Mouse (Mus musculus): ENCODE results near the gene B4galnt3. TPM values are rescaled to one million over a fixed set of nuclear protein-coding genes. Genes with fewer than 3 reads are reported as not detected.

Gene B4galnt3
- polyA plus RNA-seq, 1 experiment from 2014 or later = 0.15 TPM

DNA sequence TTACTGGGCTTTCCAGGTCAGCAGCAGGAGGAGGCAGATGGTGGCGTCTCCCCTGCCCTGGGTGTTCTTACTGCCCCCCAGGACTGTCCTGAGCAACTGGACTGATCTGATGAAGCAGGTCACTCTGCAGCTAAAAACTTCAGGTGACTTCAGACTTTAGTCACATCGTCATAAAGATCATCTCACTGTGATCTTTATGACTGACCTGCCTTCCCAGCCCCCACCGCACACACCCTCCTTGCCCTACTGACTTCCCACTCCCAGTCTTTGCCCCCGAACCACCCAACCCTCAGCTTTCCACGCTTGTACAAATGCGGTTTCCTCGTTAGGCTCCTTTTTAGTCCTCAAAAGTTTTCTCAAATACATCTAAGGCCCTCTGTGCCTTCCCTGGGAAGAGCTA lies 67.3 kb downstream of the B4galnt3 start:
- WGBS = 92% methylated on average over 7 of the region's 7 CpGs
- H3K36me3 ChIP-seq (ENCODE audit: control insufficient read depth, insufficient read depth, low read length) = no peaks in the 10 kb centered on the region
- DNase-seq (ENCODE audit: low spot score) (no peak), ATAC-seq (ENCODE audit: insufficient read depth, low FRiP score, low TSS enrichment) (no peak)
- no peak overlapping the region for H3K4me3 ChIP-seq (ENCODE audit: low read depth, low read length)
- no peak overlapping the region for H3K4me2 ChIP-seq (ENCODE audit: low read depth)
- H3K27ac ChIP-seq (ENCODE audit: low read depth, low read length) = no peak overlapping the region
- no peaks in the 10 kb centered on the region for H3K27me3 ChIP-seq (ENCODE audit: control insufficient read depth, insufficient read depth, low read length)
- no peaks in the 10 kb centered on the region; the same call in 1 of the 2 replicates for H3K4me1 ChIP-seq (ENCODE audit: control insufficient read depth, insufficient read depth, low read length)
- no peaks in the 10 kb centered on the region for H3K9me3 ChIP-seq (ENCODE audit: control insufficient read depth, low read length)
- H3K9ac ChIP-seq (ENCODE audit: low read length) = no peak overlapping the region

DNA sequence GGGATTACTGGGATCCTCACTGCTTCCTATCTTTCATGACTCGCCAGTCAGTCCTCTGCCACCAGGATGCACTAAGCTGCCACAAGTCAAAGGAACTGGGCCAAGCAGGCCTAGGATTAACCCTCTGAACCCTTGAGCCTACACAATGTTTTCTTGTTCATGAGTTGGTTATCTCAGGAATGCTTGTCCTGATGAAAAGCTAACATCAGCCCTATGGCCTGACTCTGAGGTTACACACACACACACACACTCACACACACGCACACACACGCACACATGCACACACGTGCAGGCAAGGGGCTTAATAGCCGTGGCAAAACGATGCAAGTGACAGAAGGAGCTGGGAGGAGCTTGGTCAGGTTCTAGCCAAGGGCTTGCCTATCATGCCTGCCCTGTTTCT lies 69.0 kb downstream of the B4galnt3 start:
- Histone ChIP-seq H3K27me3 (ENCODE audit: control insufficient read depth, insufficient read depth, low read length) (no peaks in the 10 kb centered on the region), H3K9me3 (ENCODE audit: control insufficient read depth, low read length) (no peaks in the 10 kb centered on the region), H3K4me2 (ENCODE audit: low read depth) (no peak overlapping the region), H3K4me1 (ENCODE audit: control insufficient read depth, insufficient read depth, low read length) (no peaks in the 10 kb centered on the region; the same call in 1 of the 2 replicates), H3K36me3 (ENCODE audit: control insufficient read depth, insufficient read depth, low read length) (no peaks in the 10 kb centered on the region), H3K9ac (ENCODE audit: low read length) (no peak overlapping the region), H3K4me3 (ENCODE audit: low read depth, low read length) (no peak overlapping the region), H3K27ac (ENCODE audit: low read depth, low read length) (no peak overlapping the region)
- DNase-seq (ENCODE audit: low spot score) (no peak), ATAC-seq (ENCODE audit: insufficient read depth, low FRiP score, low TSS enrichment) (no peak)
- 70% methylated on average over 6 of the region's 6 CpGs for WGBS

DNA sequence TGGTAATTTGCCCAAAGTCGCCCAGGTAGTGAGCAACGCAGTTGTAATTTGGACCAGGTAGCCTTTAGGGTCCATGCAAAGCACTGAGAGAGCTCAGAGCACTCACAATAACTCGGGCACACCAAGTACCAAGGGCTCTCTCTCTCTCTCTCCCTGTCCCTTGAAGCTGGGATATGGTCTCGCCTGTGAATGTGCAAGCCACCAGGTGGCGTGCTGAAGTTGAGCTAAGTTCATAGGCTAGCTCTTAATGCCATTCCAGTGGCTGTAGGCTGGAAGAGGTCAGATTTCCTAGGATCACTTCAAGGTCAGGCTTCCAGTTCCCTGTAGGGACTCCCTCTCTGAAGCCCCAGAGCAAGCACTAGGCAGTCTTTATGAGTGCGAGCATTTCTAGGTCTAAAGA lies 71.7 kb downstream of the B4galnt3 start:
- no peak overlapping the region for H3K9ac ChIP-seq (ENCODE audit: low read length)
- no peaks in the 10 kb centered on the region for H3K27me3 ChIP-seq (ENCODE audit: control insufficient read depth, insufficient read depth, low read length)
- DNase-seq (ENCODE audit: low spot score) (peak; percentile 57), ATAC-seq (ENCODE audit: insufficient read depth, low FRiP score, low TSS enrichment) (no peak)
- no peaks in the 10 kb centered on the region; the same call in 1 of the 2 replicates for H3K4me1 ChIP-seq (ENCODE audit: control insufficient read depth, insufficient read depth, low read length)
- no peak overlapping the region for H3K4me2 ChIP-seq (ENCODE audit: low read depth)
- no peak overlapping the region for H3K4me3 ChIP-seq (ENCODE audit: low read depth, low read length)
- no peaks in the 10 kb centered on the region for H3K9me3 ChIP-seq (ENCODE audit: control insufficient read depth, low read length)
- no peak overlapping the region for H3K27ac ChIP-seq (ENCODE audit: low read depth, low read length)
- WGBS = 29% methylated on average over 6 of the region's 6 CpGs
- no peaks in the 10 kb centered on the region for H3K36me3 ChIP-seq (ENCODE audit: control insufficient read depth, insufficient read depth, low read length)

DNA sequence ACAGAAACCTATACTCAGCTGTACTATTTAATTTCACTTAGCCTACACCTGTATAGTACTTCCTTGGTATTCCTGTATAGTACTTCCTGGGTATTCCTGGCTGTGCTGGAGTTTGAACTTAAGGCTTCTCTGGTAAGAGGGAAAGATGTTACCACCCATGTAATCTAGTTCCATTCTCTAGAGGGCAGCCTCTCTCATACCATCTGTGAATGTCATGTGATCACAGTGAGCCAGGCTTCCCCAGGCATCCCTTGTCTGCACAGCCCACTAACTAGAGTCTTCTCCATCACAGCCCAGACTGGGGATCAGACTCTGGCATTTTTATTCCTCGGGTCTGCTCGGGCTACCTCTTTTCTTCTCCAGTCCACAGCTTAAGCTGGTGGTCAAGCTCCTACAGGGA lies 75.1 kb downstream of the B4galnt3 start:
- no peak for DNase-seq (ENCODE audit: low spot score)
- no peak overlapping the region for H3K4me3 ChIP-seq (ENCODE audit: low read depth, low read length)
- H3K4me1 ChIP-seq (ENCODE audit: control insufficient read depth, insufficient read depth, low read length) = no peaks in the 10 kb centered on the region
- no peaks in the 10 kb centered on the region for H3K27me3 ChIP-seq (ENCODE audit: control insufficient read depth, insufficient read depth, low read length)
- H3K9me3 ChIP-seq (ENCODE audit: control insufficient read depth, low read length) = no peaks in the 10 kb centered on the region
- no peak overlapping the region for H3K4me2 ChIP-seq (ENCODE audit: low read depth)
- ATAC-seq (ENCODE audit: insufficient read depth, low FRiP score, low TSS enrichment) = no peak
- no peak overlapping the region for H3K27ac ChIP-seq (ENCODE audit: low read depth, low read length)
- H3K9ac ChIP-seq (ENCODE audit: low read length) = no peak overlapping the region
- WGBS = 79% methylated on average over 2 of the region's 2 CpGs
- no peaks in the 10 kb centered on the region for H3K36me3 ChIP-seq (ENCODE audit: control insufficient read depth, insufficient read depth, low read length)

DNA sequence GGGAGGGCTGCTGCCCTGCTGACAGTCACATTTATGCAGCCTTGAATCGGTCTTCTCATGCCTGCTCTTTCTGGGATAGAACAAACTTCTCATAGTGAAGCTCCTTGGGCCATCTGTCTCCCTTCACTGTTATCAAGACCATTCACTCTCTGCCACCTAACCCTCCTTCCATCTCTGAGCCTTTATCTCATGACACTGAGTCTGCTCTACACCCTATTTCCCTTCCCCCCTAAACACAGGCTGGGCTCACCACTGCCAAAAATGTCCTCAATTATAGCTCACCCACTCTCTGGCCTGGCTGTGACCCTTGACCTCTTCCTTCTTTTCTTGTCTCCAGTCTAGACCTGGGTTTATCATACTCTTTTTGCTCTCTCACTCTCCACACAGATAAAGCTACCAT lies 77.7 kb downstream of the B4galnt3 start:
- Histone ChIP-seq H3K9ac (ENCODE audit: low read length) (no peak overlapping the region), H3K9me3 (ENCODE audit: control insufficient read depth, low read length) (no peaks in the 10 kb centered on the region), H3K4me3 (ENCODE audit: low read depth, low read length) (no peak overlapping the region), H3K27ac (ENCODE audit: low read depth, low read length) (no peak overlapping the region), H3K36me3 (ENCODE audit: control insufficient read depth, insufficient read depth, low read length) (no peaks in the 10 kb centered on the region), H3K27me3 (ENCODE audit: control insufficient read depth, insufficient read depth, low read length) (no peaks in the 10 kb centered on the region), H3K4me1 (ENCODE audit: control insufficient read depth, insufficient read depth, low read length) (no peaks in the 10 kb centered on the region), H3K4me2 (ENCODE audit: low read depth) (no peak overlapping the region)
- no peak for DNase-seq (ENCODE audit: low spot score)
- WGBS = 83% methylated on average over 1 of the region's 1 CpGs
- ATAC-seq (ENCODE audit: insufficient read depth, low FRiP score, low TSS enrichment) = no peak

DNA sequence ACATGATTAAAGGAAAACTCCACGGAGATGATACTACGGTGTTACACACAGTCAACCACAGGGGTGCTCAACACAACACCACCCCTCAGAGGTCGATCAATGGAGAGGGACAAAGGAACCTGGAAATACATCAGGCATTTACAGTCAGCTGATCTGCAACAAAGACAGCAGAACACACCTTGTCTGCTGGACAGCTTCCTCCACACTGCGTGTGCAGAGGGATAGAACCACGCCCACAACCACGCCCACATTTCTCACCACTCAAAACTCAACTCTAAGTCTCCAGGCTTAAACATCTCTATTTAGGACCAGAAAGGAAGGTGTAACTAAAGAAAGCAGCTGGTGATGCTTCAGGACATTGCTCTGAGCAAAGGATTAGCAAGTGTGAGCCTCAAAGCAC lies 82.8 kb downstream of the B4galnt3 start:
- Histone ChIP-seq H3K36me3 (ENCODE audit: control insufficient read depth, insufficient read depth, low read length) (no peaks in the 10 kb centered on the region), H3K27ac (ENCODE audit: low read depth, low read length) (no peak overlapping the region), H3K9ac (ENCODE audit: low read length) (no peak overlapping the region), H3K27me3 (ENCODE audit: control insufficient read depth, insufficient read depth, low read length) (no peaks in the 10 kb centered on the region), H3K9me3 (ENCODE audit: control insufficient read depth, low read length) (no peaks in the 10 kb centered on the region), H3K4me2 (ENCODE audit: low read depth) (no peak overlapping the region), H3K4me3 (ENCODE audit: low read depth, low read length) (no peak overlapping the region), H3K4me1 (ENCODE audit: control insufficient read depth, insufficient read depth, low read length) (no peaks in the 10 kb centered on the region)
- no peak for ATAC-seq (ENCODE audit: insufficient read depth, low FRiP score, low TSS enrichment)
- WGBS = 80% methylated on average over 6 of the region's 6 CpGs
- DNase-seq (ENCODE audit: low spot score) = no peak

DNA sequence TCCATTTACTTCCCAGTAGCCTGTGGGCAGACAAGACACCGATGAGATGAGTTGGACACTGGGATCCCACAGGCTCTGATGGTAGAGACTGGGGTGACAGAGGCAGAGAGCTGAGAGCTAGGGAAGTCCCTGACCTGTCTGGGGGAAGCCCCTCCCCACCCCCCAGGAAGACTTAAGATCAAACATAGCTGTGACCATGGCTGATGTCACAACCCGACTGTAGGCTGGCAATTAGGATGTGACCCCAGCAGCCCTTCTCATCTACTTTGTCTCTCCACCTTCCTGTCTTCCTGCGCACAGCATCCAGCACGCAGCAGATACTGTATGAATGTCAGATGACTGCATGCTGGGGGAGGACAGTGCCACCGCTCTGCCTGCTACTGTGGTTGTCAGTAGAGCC lies 87.8 kb downstream of the B4galnt3 start:
- 84% methylated on average over 5 of the region's 5 CpGs for WGBS
- DNase-seq (ENCODE audit: low spot score) (no peak), ATAC-seq (ENCODE audit: insufficient read depth, low FRiP score, low TSS enrichment) (no peak)
- H3K27ac ChIP-seq (ENCODE audit: low read depth, low read length) = no peak overlapping the region
- H3K4me2 ChIP-seq (ENCODE audit: low read depth) = no peak overlapping the region
- no peak overlapping the region for H3K4me3 ChIP-seq (ENCODE audit: low read depth, low read length)
- H3K9ac ChIP-seq (ENCODE audit: low read length) = no peak overlapping the region
- no peaks in the 10 kb centered on the region for H3K9me3 ChIP-seq (ENCODE audit: control insufficient read depth, low read length)
- H3K4me1 ChIP-seq (ENCODE audit: control insufficient read depth, insufficient read depth, low read length) = peaks cover 10% of the 10 kb centered on the region
- no peaks in the 10 kb centered on the region for H3K27me3 ChIP-seq (ENCODE audit: control insufficient read depth, insufficient read depth, low read length)
- no peaks in the 10 kb centered on the region for H3K36me3 ChIP-seq (ENCODE audit: control insufficient read depth, insufficient read depth, low read length)

DNA sequence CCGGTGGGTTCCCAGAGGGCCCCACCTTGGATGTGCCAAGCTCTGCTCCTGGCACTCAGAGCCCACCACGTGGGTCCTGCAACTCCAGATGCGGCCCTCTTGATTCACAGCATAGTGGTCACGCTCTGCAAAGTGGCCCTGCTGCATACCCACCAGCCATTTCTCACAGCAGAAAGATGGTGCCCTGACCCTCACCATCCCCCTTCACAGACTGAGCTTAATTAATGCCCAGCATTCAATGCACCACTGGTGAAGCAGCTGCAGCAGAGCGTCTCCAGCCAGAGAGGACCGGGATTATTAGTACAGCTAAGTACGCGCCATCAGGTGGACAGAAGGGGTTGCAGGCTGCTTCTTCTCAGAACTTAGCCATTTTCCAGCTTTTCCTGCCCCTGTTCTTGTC lies 92.0 kb downstream of the B4galnt3 start:
- DNase-seq (ENCODE audit: low spot score) (peak; percentile 41), ATAC-seq (ENCODE audit: insufficient read depth, low FRiP score, low TSS enrichment) (peak; percentile 42; the same call in 1 of the 2 replicates)
- no peaks in the 10 kb centered on the region for H3K27me3 ChIP-seq (ENCODE audit: control insufficient read depth, insufficient read depth, low read length)
- H3K36me3 ChIP-seq (ENCODE audit: control insufficient read depth, insufficient read depth, low read length) = no peaks in the 10 kb centered on the region
- H3K4me2 ChIP-seq (ENCODE audit: low read depth) = no peak overlapping the region
- peaks cover 10% of the 10 kb centered on the region for H3K4me1 ChIP-seq (ENCODE audit: control insufficient read depth, insufficient read depth, low read length)
- 61% methylated on average over 8 of the region's 8 CpGs for WGBS
- no peak overlapping the region for H3K9ac ChIP-seq (ENCODE audit: low read length)
- no peak overlapping the region for H3K4me3 ChIP-seq (ENCODE audit: low read depth, low read length)
- H3K9me3 ChIP-seq (ENCODE audit: control insufficient read depth, low read length) = no peaks in the 10 kb centered on the region
- H3K27ac ChIP-seq (ENCODE audit: low read depth, low read length) = 0 out of 2 replicates have a peak overlapping the region, but pooled peaks have one; percentile 39

DNA sequence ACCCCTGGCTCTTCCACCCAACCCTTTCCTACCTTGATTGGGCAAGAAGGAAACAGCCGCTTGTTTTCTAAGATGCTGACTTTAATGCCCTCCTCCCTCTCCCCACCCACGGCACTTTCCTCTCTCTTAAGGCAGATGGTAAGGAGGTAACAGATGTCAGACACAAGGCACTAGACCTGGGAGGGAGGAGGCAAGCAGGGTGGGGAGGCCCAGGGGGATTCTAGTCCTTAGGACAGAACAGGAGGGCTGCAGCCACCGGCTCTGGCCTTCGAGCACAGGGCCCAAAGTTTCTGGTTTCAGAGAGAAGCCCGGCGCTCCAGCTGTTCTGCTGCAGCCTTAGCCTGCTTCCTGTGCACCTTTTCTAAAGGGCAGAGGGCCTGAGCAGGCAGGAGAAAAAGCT lies 92.4 kb downstream of the B4galnt3 start:
- no peak overlapping the region for H3K4me2 ChIP-seq (ENCODE audit: low read depth)
- H3K9me3 ChIP-seq (ENCODE audit: control insufficient read depth, low read length) = no peaks in the 10 kb centered on the region
- ATAC-seq (ENCODE audit: insufficient read depth, low FRiP score, low TSS enrichment) (no peak), DNase-seq (ENCODE audit: low spot score) (no peak)
- H3K27ac ChIP-seq (ENCODE audit: low read depth, low read length) = 0 out of 2 replicates have a peak overlapping the region, but pooled peaks have one; percentile 39
- WGBS = 38% methylated on average over 6 of the region's 6 CpGs
- no peaks in the 10 kb centered on the region for H3K36me3 ChIP-seq (ENCODE audit: control insufficient read depth, insufficient read depth, low read length)
- H3K9ac ChIP-seq (ENCODE audit: low read length) = no peak overlapping the region
- peaks cover 10% of the 10 kb centered on the region for H3K4me1 ChIP-seq (ENCODE audit: control insufficient read depth, insufficient read depth, low read length)
- H3K27me3 ChIP-seq (ENCODE audit: control insufficient read depth, insufficient read depth, low read length) = no peaks in the 10 kb centered on the region
- no peak overlapping the region for H3K4me3 ChIP-seq (ENCODE audit: low read depth, low read length)

Measured in neural tube, embryonic 11.5 days (tissue).